Mouse (Mus musculus): ENCODE data around the gene Lrp6. TPM values are rescaled to one million over a fixed set of nuclear protein-coding genes. Genes with fewer than 3 reads are reported as not detected.

Lrp6 gene
- polyA plus RNA-seq, 1 experiment, result 17.8 TPM

GRCm38 (mm10) chr6:134443925-134444324, 122.8 kb downstream of the Lrp6 start:
- TF ChIP-seq GATA1 (IDR thresholded peaks at IDR 0.05; ENCODE audit: low read length), result no peak

DNA sequence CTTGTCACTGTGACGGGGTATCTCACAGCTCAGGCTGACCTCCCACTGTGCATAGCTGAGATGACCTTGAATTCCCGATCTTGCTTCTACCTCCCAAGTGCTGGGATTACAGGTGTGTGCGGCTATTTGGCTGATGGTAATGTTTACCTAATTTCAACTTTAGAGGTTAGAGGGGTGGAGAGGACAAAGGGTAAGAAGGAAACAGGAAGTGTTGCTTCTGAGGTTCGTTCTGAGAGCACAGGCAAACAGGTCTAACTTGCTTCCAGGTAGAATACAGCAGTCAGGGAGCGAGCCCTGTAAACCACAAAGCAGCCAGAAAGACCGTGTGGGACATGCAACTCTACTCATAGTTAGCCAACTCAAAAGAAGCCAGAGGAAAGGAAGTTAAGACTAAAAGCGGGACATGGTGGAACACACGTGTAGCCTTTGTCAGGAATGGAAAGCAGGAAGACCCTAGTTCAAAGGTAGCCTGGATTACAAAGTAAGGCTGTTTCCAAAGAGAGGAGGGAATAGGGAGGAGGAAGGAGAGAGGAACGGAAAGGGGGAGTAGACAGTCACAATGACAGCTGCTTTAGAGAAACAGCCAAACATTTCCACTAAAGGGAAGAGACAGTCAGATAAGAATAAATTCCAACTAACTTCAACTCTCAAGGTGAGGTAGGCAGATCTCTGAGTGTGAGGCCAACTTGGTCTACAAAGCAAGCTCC, 123.4 kb downstream of the Lrp6 start:
- no peak for TF ChIP-seq GATA1 (IDR thresholded peaks at IDR 0.05; ENCODE audit: low read length)

GRCm38 (mm10) chr6:134442219-134442618, 124.5 kb downstream of the Lrp6 start:
- TF ChIP-seq GATA1 (IDR thresholded peaks at IDR 0.05; ENCODE audit: low read length), result no peak

- no peak for TF ChIP-seq GATA1 (IDR thresholded peaks at IDR 0.05; ENCODE audit: low read length)
These were observed 125.0 kb downstream of the Lrp6 start for GRCm38 (mm10) chr6:134441716-134442115.

DNA sequence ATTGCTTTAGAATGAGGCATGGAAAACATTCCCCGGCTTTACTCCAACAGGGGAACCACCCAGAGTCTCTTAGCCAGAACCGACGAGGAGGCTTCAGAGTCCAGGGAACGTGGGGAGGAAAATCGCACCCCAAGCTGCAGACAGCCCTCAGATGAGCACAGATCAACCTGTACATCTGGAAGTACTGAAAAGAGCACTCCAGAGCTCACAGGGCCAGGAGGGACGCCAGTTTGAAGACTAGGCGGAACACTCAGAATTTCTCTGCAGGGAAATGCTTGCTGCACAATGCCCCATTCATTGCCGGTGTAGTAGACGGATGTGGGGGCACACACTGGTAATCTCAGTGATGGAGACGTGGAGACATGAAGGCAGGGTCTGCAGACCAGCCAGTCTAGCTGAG, 126.7 kb downstream of the Lrp6 start:
- no peak for TF ChIP-seq GATA1 (IDR thresholded peaks at IDR 0.05; ENCODE audit: low read length)

DNA sequence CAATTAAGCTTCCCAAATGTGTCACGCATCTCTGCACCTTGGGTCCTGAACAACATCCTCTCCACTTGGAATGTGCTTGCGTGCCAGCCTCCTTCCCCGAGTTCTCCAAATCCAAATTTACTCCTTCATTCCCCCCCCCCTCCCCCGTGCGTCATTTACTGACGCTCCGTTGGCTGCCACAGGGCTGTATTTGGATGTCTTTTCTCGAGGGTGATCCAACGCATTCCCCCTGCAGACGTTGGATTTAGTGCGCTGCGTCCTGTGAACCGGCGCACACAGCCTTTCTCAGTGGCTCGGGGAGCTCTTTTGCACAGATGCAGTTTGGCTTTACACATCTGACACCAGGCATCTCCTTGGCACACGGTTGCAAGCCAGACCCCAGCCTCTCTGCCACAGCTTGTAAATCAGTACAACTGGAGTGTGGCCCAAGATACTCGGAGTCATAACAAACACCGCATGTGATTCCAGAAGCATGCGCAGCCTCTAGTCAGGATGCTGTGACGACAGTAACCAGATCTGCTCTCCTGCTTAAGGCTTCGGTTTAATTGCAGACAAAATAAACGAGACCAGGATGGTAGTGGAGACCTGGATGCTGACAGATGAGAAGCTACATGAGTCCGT, 127.3 kb downstream of the Lrp6 start:
- no peak for TF ChIP-seq GATA1 (IDR thresholded peaks at IDR 0.05; ENCODE audit: low read length)

- TF ChIP-seq GATA1 (IDR thresholded peaks at IDR 0.05; ENCODE audit: low read length), result no peak
These were observed 129.8 kb downstream of the Lrp6 start for GRCm38 (mm10) chr6:134436955-134437354.

DNA sequence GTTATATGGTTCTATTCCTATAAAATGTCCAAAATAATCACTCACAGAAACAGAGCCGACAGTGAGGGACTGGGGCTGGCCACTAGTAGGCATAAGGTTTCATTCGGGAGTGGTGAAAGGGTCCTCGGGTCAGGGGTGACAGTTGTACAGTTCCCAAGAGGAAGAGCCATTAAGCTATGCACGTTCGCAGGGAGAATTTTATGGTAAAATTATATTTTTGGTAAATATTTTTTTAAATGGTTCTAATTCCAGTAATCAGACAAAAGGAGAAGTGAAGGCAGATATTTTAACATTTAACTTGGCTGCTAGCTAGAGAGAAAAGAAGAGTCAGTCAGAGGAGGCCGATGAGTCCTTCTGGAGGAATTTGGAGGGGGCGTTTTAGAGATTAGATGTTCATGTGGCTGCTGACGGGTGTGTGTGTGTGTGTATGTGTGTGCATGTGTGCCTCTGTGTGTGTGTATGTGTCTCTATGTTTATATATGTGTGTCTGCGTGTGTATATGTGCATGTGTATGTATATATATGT, 131.8 kb downstream of the Lrp6 start:
- TF ChIP-seq GATA1 (IDR thresholded peaks at IDR 0.05; ENCODE audit: low read length), result no peak

GRCm38 (mm10) chr6:134434044-134434443, 132.7 kb downstream of the Lrp6 start:
- TF ChIP-seq GATA1 (IDR thresholded peaks at IDR 0.05; ENCODE audit: low read length), result no peak

- no peak for TF ChIP-seq GATA1 (IDR thresholded peaks at IDR 0.05; ENCODE audit: low read length)
These were observed 133.5 kb downstream of the Lrp6 start for GRCm38 (mm10) chr6:134433281-134433680.

DNA sequence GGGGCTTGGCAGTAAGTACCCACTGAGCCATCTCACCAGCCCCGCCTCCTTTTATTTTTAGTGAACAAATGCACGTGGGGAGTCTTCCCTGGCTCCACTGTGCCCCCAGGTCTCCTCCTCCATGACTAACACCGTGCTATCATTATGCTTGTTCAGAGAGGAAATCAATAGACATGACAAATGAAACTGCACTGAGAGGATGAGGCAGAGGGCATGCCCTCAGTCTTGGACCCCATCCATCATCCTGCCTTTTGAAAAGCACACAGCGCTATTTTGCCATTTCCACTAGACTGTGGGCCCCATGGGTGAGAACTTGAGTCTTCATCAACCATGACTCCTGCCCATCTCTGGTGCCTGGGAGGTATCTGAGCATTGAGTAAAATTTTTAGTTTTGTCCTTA, 135.2 kb downstream of the Lrp6 start:
- TF ChIP-seq GATA1 (IDR thresholded peaks at IDR 0.05; ENCODE audit: low read length), result no peak

DNA sequence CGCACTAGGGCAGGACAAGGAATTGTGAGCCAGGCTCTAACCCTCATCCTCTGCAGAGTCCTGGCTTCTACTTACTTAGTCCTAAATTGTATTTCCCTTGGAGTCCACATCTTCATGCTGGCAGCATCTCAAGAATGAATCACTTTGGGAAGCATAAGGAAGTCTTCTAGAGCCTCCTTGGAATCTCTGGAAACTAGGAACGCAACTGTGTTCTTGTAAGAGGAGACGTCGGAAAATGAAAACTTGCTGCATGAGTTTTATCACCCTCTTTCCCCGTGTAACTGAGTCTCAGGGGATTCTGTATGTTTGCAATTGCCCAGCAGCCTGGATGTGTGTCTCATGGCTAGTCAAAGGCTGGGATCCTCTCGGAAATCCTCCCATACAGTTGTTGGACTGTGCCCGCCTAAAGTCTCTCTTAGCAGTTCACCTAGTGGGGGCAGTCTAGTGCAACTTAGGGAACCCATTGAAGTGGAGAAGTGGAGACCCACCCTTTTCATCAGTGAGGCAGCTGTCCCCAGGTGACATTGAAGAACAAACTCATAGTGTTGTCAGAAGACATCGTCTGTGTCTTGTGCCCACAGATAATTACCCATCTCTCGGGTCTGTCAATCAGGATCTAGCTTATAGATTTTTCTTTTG, 136.5 kb downstream of the Lrp6 start:
- no peak for TF ChIP-seq GATA1 (IDR thresholded peaks at IDR 0.05; ENCODE audit: low read length)

DNA sequence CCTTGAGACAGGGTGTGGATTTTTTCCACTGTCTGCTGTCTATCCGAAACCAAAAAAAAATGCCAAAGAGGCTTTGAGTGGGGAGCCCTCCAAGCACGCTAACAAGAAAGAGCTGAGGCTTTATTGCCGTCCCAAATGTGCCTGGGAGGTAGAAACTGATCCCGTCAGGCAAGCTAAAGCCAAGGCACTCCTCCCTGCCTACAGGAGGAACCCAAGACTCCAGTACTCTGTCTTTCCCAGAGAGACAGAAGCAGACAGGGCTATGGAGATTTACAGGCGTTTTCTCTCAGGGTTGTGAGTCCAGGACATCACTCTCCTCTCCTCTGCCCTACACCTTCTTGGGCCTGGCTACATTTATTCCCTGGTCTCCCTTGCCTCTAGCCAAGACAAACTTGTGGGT, 138.3 kb downstream of the Lrp6 start:
- TF ChIP-seq GATA1 (IDR thresholded peaks at IDR 0.05; ENCODE audit: low read length), result no peak

DNA sequence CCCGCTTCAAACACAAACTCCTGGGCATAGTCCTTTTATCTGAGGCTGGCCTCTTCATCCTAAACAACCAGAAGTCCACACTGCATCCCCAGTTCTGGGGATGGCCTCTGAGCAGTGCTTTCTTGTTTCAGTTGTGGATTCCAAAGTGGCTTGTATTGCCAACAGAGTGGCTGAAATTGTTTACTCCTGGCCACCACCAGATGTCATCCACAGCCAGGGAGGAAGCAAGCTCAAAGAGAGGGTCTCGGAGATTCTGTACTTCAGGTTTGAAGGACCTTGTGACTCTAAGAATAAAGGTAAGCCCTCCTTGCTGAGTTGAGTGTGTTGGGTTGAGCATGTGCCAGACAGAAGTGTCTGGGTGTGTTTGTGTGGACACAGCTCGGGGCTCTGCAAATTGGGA, 139.6 kb downstream of the Lrp6 start:
- no peak for TF ChIP-seq GATA1 (IDR thresholded peaks at IDR 0.05; ENCODE audit: low read length)

DNA sequence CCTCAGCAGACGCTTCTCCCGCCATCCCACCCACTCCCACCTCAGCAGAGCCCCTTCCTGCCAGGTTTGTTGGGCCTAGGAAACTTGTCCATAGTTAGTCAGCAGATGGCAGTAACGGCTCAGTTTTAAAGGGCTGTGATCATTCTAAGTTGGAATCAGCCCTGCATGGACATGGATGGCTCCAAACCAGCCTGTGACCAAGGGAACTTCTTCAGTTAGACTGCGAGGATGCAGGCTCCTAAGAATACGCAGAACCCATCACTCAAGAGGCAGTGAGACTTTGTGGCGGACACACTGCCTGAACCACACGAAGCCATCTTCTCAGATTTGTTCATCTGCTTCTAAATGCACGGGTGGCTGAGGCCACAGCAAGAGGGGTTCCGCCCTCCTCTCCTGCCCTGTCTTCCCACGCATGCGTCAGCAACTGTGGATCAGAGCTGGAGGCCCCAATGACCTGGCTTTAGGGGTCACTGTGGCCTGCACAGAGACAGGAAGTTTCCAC, 141.5 kb downstream of the Lrp6 start:
- TF ChIP-seq GATA1 (IDR thresholded peaks at IDR 0.05; ENCODE audit: low read length), result no peak

DNA sequence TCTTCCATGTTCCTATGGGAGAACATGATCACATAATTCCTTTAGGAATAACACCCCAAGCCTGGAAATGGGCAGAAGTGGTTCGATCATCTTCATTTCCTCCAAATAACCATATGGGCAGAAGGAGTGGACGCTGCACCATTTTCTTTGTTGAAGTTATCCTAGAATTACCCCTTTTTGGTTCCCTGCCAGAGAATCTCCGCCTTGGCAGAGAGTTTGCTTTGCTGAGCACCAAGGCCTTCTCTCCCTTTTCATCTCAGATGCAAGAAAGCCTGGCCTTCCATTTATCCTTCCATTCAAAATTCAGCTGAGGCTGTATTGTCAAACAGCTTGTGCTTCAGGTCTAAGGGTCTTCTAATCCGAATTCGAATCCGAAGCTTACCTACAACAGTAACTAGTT, 144.8 kb downstream of the Lrp6 start:
- TF ChIP-seq GATA1 (IDR thresholded peaks at IDR 0.05; ENCODE audit: low read length), result no peak

All from G1E-ER4 (cell line).